Mouse (Mus musculus) CD4-positive, CD25-positive, alpha-beta regulatory T cell, adult 2 months (primary cell): ENCODE measurements around the gene Sorbs2.

ENCODE experiments used
- DNase-seq: peaks from one replicate; pipeline ENCODE4 v3.0.0-alpha.2; 2012; ENCODE audit warnings: low read depth, low spot score

Sorbs2 gene

DNA sequence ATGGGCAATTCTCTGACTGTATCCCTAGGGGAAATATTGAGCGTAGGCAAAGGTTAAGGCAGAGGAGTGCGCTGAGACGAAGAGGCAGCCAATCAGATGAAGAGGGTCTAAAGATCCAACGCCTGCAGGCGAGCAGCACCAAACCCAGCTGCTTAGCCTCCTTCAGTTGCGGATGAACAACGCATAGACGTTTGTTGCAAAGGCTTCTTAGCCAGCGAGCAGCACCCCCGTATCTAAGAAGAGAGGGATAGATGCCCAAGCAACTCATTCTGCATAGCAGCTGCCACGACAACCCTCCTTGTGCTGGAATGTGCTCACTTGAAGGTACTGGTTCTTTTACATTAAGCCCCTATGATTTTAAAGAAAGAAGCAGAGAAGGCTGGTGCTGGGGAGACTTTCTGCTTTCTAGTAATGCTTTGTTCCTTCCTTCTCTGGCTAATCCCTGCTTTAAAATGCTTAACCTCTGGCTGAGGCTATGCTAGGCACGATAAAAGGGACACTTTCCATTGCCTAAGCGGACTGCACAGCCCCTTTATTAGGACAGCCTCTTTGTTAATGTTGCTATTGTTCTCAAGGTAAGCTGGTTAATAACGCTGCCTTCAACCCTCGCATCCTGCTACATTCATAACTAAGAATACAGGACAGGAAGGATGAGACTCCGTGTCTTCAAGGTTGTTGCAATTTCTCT lies at the start of gene Sorbs2:
Gene Sorbs2 (plus strand): TSS at position 155 of the 688 bp plus-strand sequence.
- no peak for DNase-seq

DNA sequence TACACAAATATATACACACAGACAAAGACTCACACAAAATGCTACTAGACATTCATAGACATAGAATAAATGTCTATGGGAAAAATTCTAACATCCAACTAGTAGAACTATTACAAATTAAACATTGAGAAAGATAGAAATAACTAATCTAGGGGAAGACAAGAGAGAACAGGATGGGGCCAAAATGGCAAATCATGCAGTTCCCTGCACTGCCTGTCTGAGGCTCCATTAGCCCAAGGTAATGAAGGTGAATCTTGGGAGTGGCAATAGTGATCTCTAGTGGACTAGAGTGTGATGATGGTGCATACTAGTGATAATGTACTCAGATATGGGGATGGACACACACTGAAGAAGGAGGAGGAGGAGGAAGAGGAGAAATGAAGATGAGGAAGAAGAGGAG lies 49.7 kb upstream of the Sorbs2 start:
- DNase-seq: no peak

DNA sequence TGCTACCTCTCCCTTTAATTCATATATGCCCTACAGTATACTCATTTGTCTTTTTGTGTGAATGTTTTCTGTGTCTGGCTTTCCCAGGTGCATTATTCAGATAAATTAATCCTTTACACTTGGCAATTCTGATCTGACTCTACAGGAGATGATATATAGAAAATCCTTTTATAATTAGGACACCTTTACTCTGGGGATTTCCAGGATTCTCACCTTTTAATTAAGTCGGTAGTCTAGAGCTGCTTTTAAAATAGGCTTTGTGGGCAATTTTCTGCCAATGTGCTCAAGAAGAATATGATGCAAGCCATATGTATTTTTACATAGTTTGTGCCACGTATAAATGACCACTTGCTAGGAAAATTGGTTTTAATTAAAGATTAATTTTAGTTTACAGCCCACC lies 38.6 kb upstream of the Sorbs2 start:
- DNase-seq: no peak

- DNase-seq: no peak
Measured at GRCm38 (mm10) chr8:45469507-45470178, 37.9 kb upstream of the Sorbs2 start.

DNA sequence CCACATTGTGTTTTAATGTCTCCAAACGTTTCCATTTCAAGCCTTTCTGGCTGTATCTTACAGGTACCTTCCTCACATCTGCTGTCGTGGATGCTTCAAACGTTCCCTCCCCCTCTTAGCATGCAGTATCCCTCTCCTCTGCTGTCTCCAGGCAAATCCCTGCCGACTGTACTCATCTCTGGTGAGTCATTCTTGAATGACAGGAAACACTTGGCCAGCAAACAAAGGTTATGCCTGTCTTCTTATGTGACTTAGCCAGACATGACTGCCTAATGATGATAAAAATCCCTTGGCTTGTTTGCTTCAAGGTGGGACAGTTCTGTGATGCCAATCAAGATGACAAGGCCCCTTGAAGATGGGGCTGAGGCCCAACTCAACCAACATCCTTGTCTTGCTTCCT lies 26.7 kb upstream of the Sorbs2 start:
- DNase-seq: no peak

DNA sequence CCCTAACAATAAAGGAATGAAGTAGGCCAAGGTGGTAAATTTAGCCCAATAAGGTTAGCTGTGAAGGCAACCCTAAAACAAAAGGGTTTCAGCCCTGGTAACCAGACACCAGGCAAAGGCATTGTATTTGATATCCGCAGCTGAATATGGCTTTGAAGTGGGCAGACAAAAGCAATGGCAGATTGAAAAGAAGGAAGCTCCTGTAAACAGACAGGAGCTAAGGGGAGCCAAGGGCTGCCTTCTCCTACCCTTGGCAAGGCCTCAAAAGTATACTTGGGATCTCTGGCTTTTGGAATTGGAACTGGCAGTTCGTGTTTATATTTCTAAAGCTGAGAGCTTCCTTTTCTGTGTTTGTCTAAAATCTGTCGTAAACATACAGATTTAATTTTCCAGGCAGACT lies 21.3 kb upstream of the Sorbs2 start:
- no peak for DNase-seq

- no peak for DNase-seq
Measured at GRCm38 (mm10) chr8:45503971-45504370, 3.6 kb upstream of the Sorbs2 start.

- no peak for DNase-seq
Measured at GRCm38 (mm10) chr8:45506376-45506775, 1.2 kb upstream of the Sorbs2 start.

DNA sequence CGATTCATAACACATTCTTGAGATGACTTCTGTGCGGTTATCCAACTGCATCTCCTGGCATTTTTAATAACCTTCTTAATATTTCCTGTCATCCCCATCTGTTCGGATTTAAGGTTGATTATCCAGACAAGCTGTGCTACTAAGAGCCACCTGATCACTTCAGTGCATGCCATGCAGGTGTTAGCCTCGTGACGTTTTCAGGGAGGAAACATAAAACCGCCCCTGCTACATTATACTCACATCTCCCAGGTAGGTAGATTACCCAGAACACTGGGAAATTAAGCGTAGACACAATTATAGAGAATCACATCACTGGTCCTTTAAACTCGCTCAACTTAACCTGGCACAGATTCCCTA lies 333 bp upstream of the Sorbs2 start:
- DNase-seq: no peak

GRCm38 (mm10) chr8:45508521-45509104 lies 1.0 kb downstream of the Sorbs2 start:
- DNase-seq: no peak

- DNase-seq: no peak
Measured at GRCm38 (mm10) chr8:45512369-45512768, 4.8 kb downstream of the Sorbs2 start.

- no peak for DNase-seq
Measured at GRCm38 (mm10) chr8:45521595-45521994, 14.0 kb downstream of the Sorbs2 start.

DNA sequence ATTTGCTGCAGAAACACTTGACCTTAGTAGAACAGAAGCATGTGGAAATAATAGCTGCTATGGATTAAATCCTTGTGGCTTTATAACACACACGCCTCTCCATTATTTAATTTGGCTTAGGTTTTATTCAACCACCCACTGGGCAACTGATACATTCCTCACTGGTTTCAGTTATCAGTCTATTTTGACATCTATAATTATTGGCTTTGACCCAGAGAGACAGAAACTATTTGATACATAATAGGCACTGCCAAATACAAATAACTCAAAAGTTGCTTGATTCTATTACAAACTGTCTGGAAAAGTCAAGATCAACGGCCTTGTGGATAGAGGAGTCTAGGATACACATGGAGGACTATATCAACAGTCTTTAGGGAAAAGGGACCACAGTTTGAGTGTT lies 20.1 kb downstream of the Sorbs2 start:
- DNase-seq: no peak

GRCm38 (mm10) chr8:45528890-45529289 lies 21.3 kb downstream of the Sorbs2 start:
- DNase-seq: no peak

DNA sequence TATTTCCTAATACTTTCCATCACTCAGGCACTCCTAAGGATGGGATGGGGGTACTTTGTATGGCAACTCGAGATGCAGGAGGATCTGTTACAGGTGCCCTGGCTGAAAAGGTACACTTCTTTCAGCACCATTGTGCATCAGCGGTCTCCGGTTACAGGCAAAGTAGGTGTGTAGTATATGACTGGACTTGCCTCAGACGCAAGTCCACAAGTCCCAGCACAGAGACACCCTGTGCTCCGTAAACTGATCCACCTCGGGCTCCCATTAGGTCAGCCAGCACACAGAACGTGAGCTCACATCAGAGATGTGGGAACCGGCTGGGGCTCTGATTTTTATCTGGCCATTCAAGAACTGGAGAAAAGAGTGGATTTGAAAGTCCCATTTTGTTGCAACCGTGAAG lies 29.0 kb downstream of the Sorbs2 start:
- no peak for DNase-seq

DNA sequence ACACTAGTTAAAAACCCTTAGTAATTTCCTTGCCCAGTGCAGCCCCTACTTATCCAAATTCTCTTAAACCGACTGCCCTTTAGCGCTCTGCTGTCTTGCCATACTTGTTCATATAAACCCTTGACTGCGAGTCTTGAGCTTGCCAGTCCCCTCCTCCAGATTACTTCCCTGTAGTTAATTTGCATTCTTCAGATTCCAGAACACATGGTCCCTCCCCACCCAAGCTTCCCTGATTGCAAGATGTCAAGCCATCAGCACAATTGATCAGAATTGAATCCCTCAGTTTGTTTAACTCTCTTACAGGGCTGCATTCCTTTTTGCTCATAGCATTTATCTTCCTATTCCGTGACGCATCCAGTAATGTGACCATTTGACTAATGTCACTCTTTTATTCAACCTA lies 32.9 kb downstream of the Sorbs2 start:
- no peak for DNase-seq

DNA sequence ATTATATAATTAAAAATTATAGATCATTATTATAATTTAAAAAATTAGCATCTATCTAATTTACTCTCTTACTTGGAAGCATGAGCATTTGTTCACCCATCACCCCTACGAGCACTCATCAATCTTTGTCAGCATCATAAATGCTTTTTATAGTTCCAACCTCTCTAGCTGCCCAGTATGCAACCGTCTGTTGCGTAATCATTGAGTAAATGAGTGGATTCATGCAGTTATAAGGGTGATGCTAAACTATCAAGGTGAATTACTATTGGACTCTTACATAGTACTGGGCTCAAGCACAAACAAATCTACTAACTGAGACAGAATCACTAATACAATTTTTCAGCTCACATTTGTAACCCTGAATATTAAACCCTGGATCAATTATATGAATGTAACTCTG lies 44.6 kb downstream of the Sorbs2 start:
- DNase-seq: no peak

DNA sequence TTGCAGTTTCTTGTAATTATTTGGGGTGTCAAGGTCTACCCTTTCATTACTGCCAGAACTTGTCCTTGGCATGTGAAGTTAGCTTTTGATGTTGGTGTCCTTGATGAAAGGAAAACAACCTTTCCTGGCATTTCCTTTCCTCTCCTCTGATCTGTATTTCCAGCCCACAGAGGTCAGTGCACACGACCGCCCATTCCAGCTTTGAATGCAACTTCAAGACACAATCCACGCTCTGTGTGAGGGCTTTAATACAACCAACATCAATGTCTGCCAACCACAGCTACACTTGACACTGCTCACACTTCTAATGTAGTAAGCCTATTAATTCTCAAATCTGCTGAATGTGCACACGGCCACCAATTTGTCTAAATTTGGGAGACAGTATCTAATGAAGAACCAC lies 47.0 kb downstream of the Sorbs2 start:
- no peak for DNase-seq

GRCm38 (mm10) chr8:45557936-45558335 lies 50.3 kb downstream of the Sorbs2 start:
- no peak for DNase-seq

GRCm38 (mm10) chr8:45558426-45558825 lies 50.8 kb downstream of the Sorbs2 start:
- DNase-seq: no peak

- no peak for DNase-seq
Measured at GRCm38 (mm10) chr8:45559176-45559820, 51.7 kb downstream of the Sorbs2 start.

DNA sequence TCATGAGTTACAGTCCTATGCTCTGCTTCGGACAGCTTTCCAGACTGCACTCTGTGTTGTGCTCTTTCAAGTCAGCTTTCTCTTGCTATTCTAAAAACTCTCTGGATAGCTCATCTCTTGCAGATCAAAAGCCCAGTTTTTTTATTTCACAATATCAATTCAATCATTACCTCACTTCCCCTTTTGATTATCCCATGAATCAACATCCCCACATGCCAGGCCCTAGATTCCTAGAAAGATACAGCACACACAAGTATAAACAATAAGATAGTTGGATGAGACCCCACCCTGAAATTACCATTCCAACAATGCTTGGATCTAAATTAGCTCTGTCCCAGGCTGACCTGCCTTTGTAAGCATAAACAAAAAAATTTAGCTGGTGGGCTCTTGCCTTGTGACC lies 57.6 kb downstream of the Sorbs2 start:
- no peak for DNase-seq

DNA sequence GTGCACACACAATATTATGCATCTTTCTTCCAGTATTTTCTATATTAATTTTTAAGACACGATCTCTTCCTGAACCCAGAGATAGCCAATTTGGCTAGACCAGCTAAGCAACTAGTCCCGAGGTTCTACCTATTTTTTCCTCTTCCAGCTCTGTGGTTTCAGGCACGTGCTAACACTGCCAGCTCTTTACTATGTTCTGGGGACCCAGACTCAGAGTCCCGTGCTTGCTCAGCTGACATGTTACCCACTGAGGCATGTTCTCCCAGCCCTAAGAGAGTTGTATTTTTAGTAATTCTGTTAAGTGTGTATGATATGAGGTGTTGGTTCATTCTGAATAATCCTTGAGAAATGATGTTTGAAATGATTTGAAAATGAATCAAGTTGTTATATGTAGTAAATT lies 62.5 kb downstream of the Sorbs2 start:
- DNase-seq: no peak
